Mouse (Mus musculus): ENCODE measurements around the gene Stag1.

- TF ChIP-seq GATA1 (IDR thresholded peaks at IDR 0.05; ENCODE audit: borderline replicate concordance, low read length) (no peak), FLI1 (IDR thresholded peaks at IDR 0.05; ENCODE audit: low read length) (no peak)
These were observed 4.5 kb downstream of the Stag1 start for GRCm38 (mm10) chr9:100602130-100602529.

All from megakaryocyte, embryonic 14.5 days (primary cell).